Mouse (Mus musculus) T-helper 2 cell (primary cell): Measurements from ENCODE around the gene Gm21973.

Experiments
- in situ Hi-C: fragments of 300-600 bp; cut with MboI, MseI; formaldehyde crosslinking; loops from one replicate; pipeline ENCODE4 v1.15.1; 2025; ENCODE audit warnings: high pct_unique_total_duplicates

Gene Gm21973

DNA sequence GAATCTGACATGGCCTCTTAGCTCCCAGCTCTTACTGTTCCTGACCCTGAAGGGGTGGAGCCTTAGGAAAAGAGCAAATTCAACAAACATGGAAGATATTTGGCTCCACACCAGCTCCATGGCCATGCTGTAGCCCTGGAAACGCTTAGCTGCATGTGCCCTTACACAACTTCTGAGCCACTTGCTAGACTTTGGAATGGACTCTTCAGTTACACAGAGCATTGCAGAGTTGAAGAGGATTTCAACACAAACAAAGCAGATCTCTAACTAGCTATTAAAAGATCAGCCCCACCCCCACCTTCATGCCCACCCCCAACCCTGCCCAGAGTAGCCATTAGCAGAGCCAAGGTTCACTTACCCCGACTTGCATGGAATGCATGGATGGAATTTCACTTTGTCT is 74.6 kb downstream of the Gm21973 start:
- in situ Hi-C loops = no loop called here

- in situ Hi-C loops = no loop called here
Observed at GRCm38 (mm10) chr15:10400415-10400814, 75.2 kb downstream of the Gm21973 start.

DNA sequence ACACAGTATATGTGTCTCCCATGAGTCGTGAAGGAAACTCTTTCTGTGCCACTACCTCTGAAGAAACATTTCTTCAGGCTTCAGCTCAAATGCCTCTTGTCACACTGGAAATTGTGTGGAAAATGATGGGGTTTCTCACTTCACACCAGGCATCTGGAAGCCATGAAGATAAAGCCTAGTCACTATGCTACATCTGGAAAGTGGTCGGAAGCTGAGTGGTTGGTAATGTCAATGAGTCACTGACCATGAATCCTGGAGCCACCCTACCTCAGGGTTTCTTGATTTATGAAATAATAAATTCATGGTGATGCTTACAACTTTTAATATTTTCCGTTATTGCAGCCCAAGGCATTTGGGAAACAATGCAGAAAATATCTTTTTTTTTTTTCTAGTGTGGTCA is 84.7 kb downstream of the Gm21973 start:
- in situ Hi-C loops = no loop called here

DNA sequence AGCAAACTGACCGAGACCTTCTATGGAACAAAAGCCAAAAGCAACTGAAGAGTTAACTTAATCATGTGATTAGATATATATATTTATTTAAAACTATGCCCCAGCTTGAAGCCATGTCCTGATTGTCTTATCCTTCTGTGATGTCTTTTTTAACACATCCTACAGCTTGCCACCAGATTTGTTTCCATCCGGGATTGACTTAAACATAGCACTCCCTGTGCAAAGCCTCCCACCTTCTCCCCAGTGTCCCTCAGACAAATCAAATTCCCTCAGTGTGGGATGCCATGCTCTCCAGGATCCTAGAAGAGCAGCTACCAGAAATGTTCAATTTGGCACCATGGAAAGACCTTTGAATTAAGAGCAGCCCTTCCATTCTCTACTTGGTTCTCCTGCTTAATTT is 85.7 kb downstream of the Gm21973 start:
- in situ Hi-C loops = no loop called here

GRCm38 (mm10) chr15:10413656-10414055 is 88.5 kb downstream of the Gm21973 start:
- in situ Hi-C loops = no loop called here

DNA sequence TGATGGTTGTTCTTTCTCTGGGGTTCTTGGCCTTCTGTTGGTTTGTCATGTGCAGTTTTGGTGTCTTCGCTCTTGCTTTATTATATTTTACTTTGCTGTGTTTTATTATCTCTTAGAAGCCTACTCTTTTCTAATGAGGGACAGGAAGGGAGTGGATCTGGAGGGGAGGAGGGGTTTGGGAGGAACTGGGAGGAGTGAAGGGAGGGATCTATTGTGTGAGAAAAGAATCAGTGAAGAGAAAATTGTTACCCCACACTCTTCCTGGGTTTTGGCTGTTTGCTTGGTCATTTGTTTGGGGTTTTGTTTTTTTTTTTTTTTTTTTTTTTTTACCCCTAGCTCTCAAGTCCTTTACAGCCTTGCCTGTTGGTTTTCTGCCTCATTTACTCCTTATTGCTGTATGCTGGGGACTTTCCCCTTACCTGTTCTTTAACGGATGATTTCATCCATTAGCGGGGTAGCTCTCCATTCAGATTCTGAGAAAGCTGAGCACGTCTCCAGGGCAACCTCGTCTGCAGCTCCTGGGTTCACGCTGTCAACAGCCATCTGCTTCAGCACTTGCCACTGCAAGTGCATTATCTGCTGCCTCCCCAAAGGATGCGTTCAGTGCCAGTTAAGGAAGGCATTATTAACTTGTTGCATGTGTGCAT is 96.1 kb downstream of the Gm21973 start:
- in situ Hi-C loops = no loop called here

DNA sequence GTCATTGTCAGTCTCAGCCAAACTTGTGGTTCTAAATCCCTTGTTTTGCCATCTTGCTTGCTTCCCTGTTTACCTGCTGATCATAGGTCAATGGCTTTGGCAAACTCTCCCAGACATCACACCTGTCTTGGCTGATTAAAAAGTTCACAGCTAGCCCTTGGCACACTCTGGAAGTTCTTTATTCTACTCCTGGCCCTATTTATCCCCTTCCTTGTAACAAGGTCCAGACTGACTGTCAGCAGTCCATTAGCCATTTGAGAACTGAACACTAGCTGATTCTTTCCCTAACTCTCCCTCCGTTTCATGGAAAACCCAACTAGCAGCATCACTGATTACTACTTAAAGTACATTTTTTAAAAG is 96.6 kb downstream of the Gm21973 start:
- in situ Hi-C loops = no loop called here
